Mouse (Mus musculus): ENCODE measurements around the gene Tmem181a. TPM values are rescaled to one million over a fixed set of nuclear protein-coding genes. Genes with fewer than 3 reads are reported as not detected.
"Not testable (repeated sequence)": the region's sequence is repeated elsewhere in the genome, so short reads cannot be mapped to it uniquely, and the experiment has no call there.

The Tmem181a gene
- 20.7 and 22.1 TPM in 2 replicates for polyA plus RNA-seq (2015; fragmentation: Nextera tagmentation; extraction: Ambion mirVana)

GRCm38 (mm10) chr17:6256400-6257069 lies at the start of gene Tmem181a:
Gene Tmem181a, plus strand, starts transcription at chr17:6256860.
- not testable (repeated sequence) for H3K4me3 ChIP-seq (ENCODE audit: low read length); H3K4me2 ChIP-seq (ENCODE audit: low read depth, low read length); H3K27ac ChIP-seq (ENCODE audit: low read length); H3K27me3 ChIP-seq (replicated peaks; ENCODE audit: control insufficient read depth, insufficient read depth, low read length); H3K36me3 ChIP-seq (ENCODE audit: control insufficient read depth, insufficient read depth, low read length); H3K4me1 ChIP-seq (ENCODE audit: control insufficient read depth, insufficient read depth, low read length); H3K9ac ChIP-seq (ENCODE audit: low read depth, low read length); H3K9me3 ChIP-seq (ENCODE audit: control insufficient read depth, low read length)
- ATAC-seq: peak; percentile 74
- 0% methylated on average over 18 of the region's 51 CpGs for WGBS

- no peak overlapping the region for H3K9ac ChIP-seq (ENCODE audit: low read depth, low read length)
- H3K9me3 ChIP-seq (ENCODE audit: control insufficient read depth, low read length): no peaks in the 10 kb centered on the region
- 88% methylated on average over 1 of the region's 1 CpGs for WGBS
- no peak for ATAC-seq
- no peak overlapping the region for H3K27ac ChIP-seq (ENCODE audit: low read length)
- no peak overlapping the region for H3K4me3 ChIP-seq (ENCODE audit: low read length)
- no peak overlapping the region for H3K4me2 ChIP-seq (ENCODE audit: low read depth, low read length)
- no peaks in the 10 kb centered on the region for H3K27me3 ChIP-seq (replicated peaks; ENCODE audit: control insufficient read depth, insufficient read depth, low read length)
- H3K36me3 ChIP-seq (ENCODE audit: control insufficient read depth, insufficient read depth, low read length): no peaks in the 10 kb centered on the region
- H3K4me1 ChIP-seq (ENCODE audit: control insufficient read depth, insufficient read depth, low read length): no peaks in the 10 kb centered on the region
These were observed 44.9 kb upstream of the Tmem181a start for GRCm38 (mm10) chr17:6211721-6212120.

DNA sequence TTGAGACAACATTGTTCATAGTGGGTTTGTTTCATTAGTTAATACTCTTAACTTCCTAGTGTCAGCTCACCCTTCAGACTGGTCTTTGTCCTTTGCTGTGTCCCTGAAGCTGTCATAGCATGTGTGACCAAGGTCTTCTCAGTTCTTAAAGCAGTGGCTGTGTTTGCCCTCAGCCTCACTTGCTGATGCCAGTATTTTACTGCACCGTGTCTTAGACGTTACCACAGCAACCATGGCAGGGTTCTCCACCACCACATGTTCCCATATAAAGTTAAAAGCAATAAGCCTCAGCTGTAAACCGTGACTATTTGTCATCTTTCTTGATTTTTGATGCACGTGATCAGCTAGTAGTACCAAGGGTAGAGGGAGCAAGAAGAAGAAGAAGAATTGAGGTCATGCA lies 41.0 kb upstream of the Tmem181a start:
- Histone ChIP-seq H3K36me3 (ENCODE audit: control insufficient read depth, insufficient read depth, low read length) (no peaks in the 10 kb centered on the region), H3K27me3 (replicated peaks; ENCODE audit: control insufficient read depth, insufficient read depth, low read length) (no peaks in the 10 kb centered on the region), H3K4me3 (ENCODE audit: low read length) (no peak overlapping the region), H3K4me2 (ENCODE audit: low read depth, low read length) (no peak overlapping the region), H3K9me3 (ENCODE audit: control insufficient read depth, low read length) (no peaks in the 10 kb centered on the region), H3K27ac (ENCODE audit: low read length) (no peak overlapping the region), H3K9ac (ENCODE audit: low read depth, low read length) (no peak overlapping the region), H3K4me1 (ENCODE audit: control insufficient read depth, insufficient read depth, low read length) (no peaks in the 10 kb centered on the region)
- WGBS: 86% methylated on average over 4 of the region's 4 CpGs
- ATAC-seq: no peak

GRCm38 (mm10) chr17:6216514-6216913 lies 40.1 kb upstream of the Tmem181a start:
- Histone ChIP-seq H3K4me3 (ENCODE audit: low read length) (no peak overlapping the region), H3K9ac (ENCODE audit: low read depth, low read length) (no peak overlapping the region), H3K4me1 (ENCODE audit: control insufficient read depth, insufficient read depth, low read length) (no peaks in the 10 kb centered on the region), H3K36me3 (ENCODE audit: control insufficient read depth, insufficient read depth, low read length) (no peaks in the 10 kb centered on the region), H3K27me3 (replicated peaks; ENCODE audit: control insufficient read depth, insufficient read depth, low read length) (no peaks in the 10 kb centered on the region), H3K9me3 (ENCODE audit: control insufficient read depth, low read length) (no peaks in the 10 kb centered on the region), H3K4me2 (ENCODE audit: low read depth, low read length) (no peak overlapping the region), H3K27ac (ENCODE audit: low read length) (no peak overlapping the region)
- ATAC-seq: no peak
- 89% methylated on average over 10 of the region's 10 CpGs for WGBS

DNA sequence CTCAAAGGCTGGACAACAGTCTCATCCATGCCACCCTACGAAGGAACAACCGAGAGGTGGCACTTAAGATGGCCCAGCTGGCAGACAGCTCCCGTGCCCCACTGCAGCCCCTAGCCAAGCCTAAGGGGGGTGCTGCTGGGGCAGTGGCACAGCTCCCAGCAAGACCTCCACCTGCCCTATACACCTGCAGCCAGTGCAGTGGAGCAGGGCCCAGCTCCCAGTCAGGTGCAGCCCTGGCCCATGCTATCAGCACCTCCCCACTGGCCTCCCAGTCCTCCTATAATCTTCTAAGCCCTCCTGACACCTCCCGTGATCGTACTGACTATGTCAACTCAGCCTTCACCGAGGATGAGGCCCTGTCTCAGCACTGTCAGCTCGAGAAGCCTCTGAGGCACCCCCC lies 24.0 kb upstream of the Tmem181a start:
- H3K27ac ChIP-seq (ENCODE audit: low read length); H3K27me3 ChIP-seq (replicated peaks; ENCODE audit: control insufficient read depth, insufficient read depth, low read length); H3K9me3 ChIP-seq (ENCODE audit: control insufficient read depth, low read length); H3K4me3 ChIP-seq (ENCODE audit: low read length); H3K36me3 ChIP-seq (ENCODE audit: control insufficient read depth, insufficient read depth, low read length); ATAC-seq; H3K4me1 ChIP-seq (ENCODE audit: control insufficient read depth, insufficient read depth, low read length); H3K4me2 ChIP-seq (ENCODE audit: low read depth, low read length); H3K9ac ChIP-seq (ENCODE audit: low read depth, low read length): not testable (repeated sequence)
- no CpG with 5 or more reads among the region's 7 CpGs for WGBS

DNA sequence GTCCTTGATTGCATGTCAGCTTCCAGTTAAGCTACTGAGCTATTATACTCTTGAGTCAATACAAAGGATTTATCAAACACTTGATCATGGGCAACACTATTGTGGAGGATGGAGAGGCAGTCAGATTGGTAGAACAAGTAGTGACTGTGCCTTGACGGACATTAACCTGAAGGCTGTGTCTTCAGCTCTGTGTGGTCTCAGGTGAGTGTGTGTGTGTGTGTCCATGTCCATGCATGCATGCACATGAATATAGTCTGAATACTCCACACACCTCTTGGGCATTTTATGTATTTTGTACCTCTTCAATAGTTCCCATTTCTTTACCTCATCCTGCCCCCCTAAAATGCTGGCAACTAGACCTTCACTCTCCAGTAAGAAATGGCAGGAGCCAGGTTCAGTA lies 5.4 kb upstream of the Tmem181a start:
- not testable (repeated sequence) for H3K4me1 ChIP-seq (ENCODE audit: control insufficient read depth, insufficient read depth, low read length); H3K27me3 ChIP-seq (replicated peaks; ENCODE audit: control insufficient read depth, insufficient read depth, low read length); H3K9ac ChIP-seq (ENCODE audit: low read depth, low read length); H3K9me3 ChIP-seq (ENCODE audit: control insufficient read depth, low read length); H3K4me3 ChIP-seq (ENCODE audit: low read length); H3K27ac ChIP-seq (ENCODE audit: low read length); H3K36me3 ChIP-seq (ENCODE audit: control insufficient read depth, insufficient read depth, low read length); H3K4me2 ChIP-seq (ENCODE audit: low read depth, low read length); ATAC-seq
- 100% methylated on average over 1 of the region's 1 CpGs for WGBS

- not testable (repeated sequence) for H3K36me3 ChIP-seq (ENCODE audit: control insufficient read depth, insufficient read depth, low read length); ATAC-seq; H3K9ac ChIP-seq (ENCODE audit: low read depth, low read length); H3K4me3 ChIP-seq (ENCODE audit: low read length); H3K4me1 ChIP-seq (ENCODE audit: control insufficient read depth, insufficient read depth, low read length); H3K27me3 ChIP-seq (replicated peaks; ENCODE audit: control insufficient read depth, insufficient read depth, low read length); H3K9me3 ChIP-seq (ENCODE audit: control insufficient read depth, low read length); H3K4me2 ChIP-seq (ENCODE audit: low read depth, low read length); H3K27ac ChIP-seq (ENCODE audit: low read length)
- 6% methylated on average over 11 of the region's 20 CpGs for WGBS
These were observed 403 bp downstream of the Tmem181a start for GRCm38 (mm10) chr17:6257070-6257456.

- WGBS: under 1% methylated on average over 47 of the region's 84 CpGs
- peak; percentile 83 for ATAC-seq
- not testable (repeated sequence) for H3K9me3 ChIP-seq (ENCODE audit: control insufficient read depth, low read length); H3K27ac ChIP-seq (ENCODE audit: low read length); H3K4me1 ChIP-seq (ENCODE audit: control insufficient read depth, insufficient read depth, low read length); H3K36me3 ChIP-seq (ENCODE audit: control insufficient read depth, insufficient read depth, low read length); H3K27me3 ChIP-seq (replicated peaks; ENCODE audit: control insufficient read depth, insufficient read depth, low read length)
- peak overlapping the region; percentile 54 for H3K4me3 ChIP-seq (ENCODE audit: low read length)
- H3K9ac ChIP-seq (ENCODE audit: low read depth, low read length): peak overlapping the region; percentile 71
- H3K4me2 ChIP-seq (ENCODE audit: low read depth, low read length): peak overlapping the region; percentile 60
These were observed 13.5 kb downstream of the Tmem181a start for GRCm38 (mm10) chr17:6269876-6270831.

- not testable (repeated sequence) for H3K27ac ChIP-seq (ENCODE audit: low read length); H3K27me3 ChIP-seq (replicated peaks; ENCODE audit: control insufficient read depth, insufficient read depth, low read length); H3K36me3 ChIP-seq (ENCODE audit: control insufficient read depth, insufficient read depth, low read length); H3K9me3 ChIP-seq (ENCODE audit: control insufficient read depth, low read length); H3K4me1 ChIP-seq (ENCODE audit: control insufficient read depth, insufficient read depth, low read length)
- ATAC-seq: peak; percentile 55
- Histone ChIP-seq H3K9ac (ENCODE audit: low read depth, low read length) (peak overlapping the region; percentile 71), H3K4me2 (ENCODE audit: low read depth, low read length) (peak overlapping the region; percentile 60), H3K4me3 (ENCODE audit: low read length) (peak overlapping the region; percentile 54)
- WGBS: under 1% methylated on average over 23 of the region's 25 CpGs
These were observed 14.2 kb downstream of the Tmem181a start for GRCm38 (mm10) chr17:6270840-6271239.
